Mouse (Mus musculus) skeletal muscle tissue, adult 2 months (tissue): ENCODE measurements around the gene L1cam.
A peak's percentile ranks its signal among the peaks of the same experiment; 100 is the strongest.

ENCODE experiments used
- DNase-seq: peaks from one replicate; pipeline ENCODE4 v3.0.0-alpha.2; 2012; ENCODE audit warnings: low read depth, low spot score

L1cam gene

GRCm38 (mm10) chrX:73895719-73896118 lies at the start of gene L1cam:
TSS of gene L1cam (minus strand) at chrX:73896105.
- DNase-seq, result no peak

GRCm38 (mm10) chrX:73942294-73942693 lies 46.4 kb upstream of the L1cam start:
- no peak for DNase-seq

- DNase-seq, result no peak
Measured at GRCm38 (mm10) chrX:73941860-73942259, 46.0 kb upstream of the L1cam start.

GRCm38 (mm10) chrX:73931871-73932270 lies 36.0 kb upstream of the L1cam start:
- DNase-seq, result no peak

GRCm38 (mm10) chrX:73930402-73931062 lies 34.6 kb upstream of the L1cam start, which contains the start of gene Renbp:
TSS of gene Renbp (minus strand) at chrX:73930850.
- DNase-seq, result peak; percentile 49

- no peak for DNase-seq
Measured at GRCm38 (mm10) chrX:73922550-73922882, 26.6 kb upstream of the L1cam start.

- DNase-seq, result peak; percentile 86
Measured at GRCm38 (mm10) chrX:73921823-73922549, 26.1 kb upstream of the L1cam start, which contains the start of the genes Arhgap4 and Naa10. TSS of gene Arhgap4 (minus strand) at chrX:73921870. TSS of gene Naa10 (minus strand) at chrX:73921944.

GRCm38 (mm10) chrX:73921285-73921822 lies 25.4 kb upstream of the L1cam start:
- no peak for DNase-seq

- DNase-seq, result no peak
Measured at GRCm38 (mm10) chrX:73918631-73919030, 22.7 kb upstream of the L1cam start.

GRCm38 (mm10) chrX:73916945-73917344 lies 21.0 kb upstream of the L1cam start:
- DNase-seq, result no peak

- peak; percentile 98 for DNase-seq
Measured at GRCm38 (mm10) chrX:73914827-73915703, 19.2 kb upstream of the L1cam start.

GRCm38 (mm10) chrX:73911588-73911987 lies 15.7 kb upstream of the L1cam start:
- DNase-seq, result no peak

- no peak for DNase-seq
Measured at GRCm38 (mm10) chrX:73911156-73911555, 15.3 kb upstream of the L1cam start.

- DNase-seq, result no peak
Measured at GRCm38 (mm10) chrX:73910451-73910850, 14.5 kb upstream of the L1cam start.

- no peak for DNase-seq
Measured at GRCm38 (mm10) chrX:73910049-73910448, 14.1 kb upstream of the L1cam start.

- no peak for DNase-seq
Measured at GRCm38 (mm10) chrX:73897959-73898358, 2.1 kb upstream of the L1cam start.

- no peak for DNase-seq
Measured at GRCm38 (mm10) chrX:73892833-73893232, 3.1 kb downstream of the L1cam start.

- no peak for DNase-seq
Measured at GRCm38 (mm10) chrX:73891551-73892152, 4.3 kb downstream of the L1cam start, which contains the start of gene Avpr2. TSS of gene Avpr2 (plus strand) at chrX:73892102.

GRCm38 (mm10) chrX:73881463-73881862 lies 14.4 kb downstream of the L1cam start:
- no peak for DNase-seq

GRCm38 (mm10) chrX:73881036-73881427 lies 14.9 kb downstream of the L1cam start:
- DNase-seq, result no peak
